26 mouse cellular contexts compared by ENCODE assay signal in genomic region chr2:77106150-77106549, GRCm38 (mm10).
A peak's percentile ranks its signal among the peaks of the same experiment; 100 is the strongest.
DNase-seq lines count a peak whose midpoint lies in the region; ATAC-seq and TF ChIP-seq lines count a peak whose summit lies in the region.
"Had no signal": no experiment of that assay in that cellular context is flagged by ENCODE, and none has a peak within 500 bp of the region (broad histone marks: within the 10 kb centered on the region; RNA-seq: fewer than 3 reads in every experiment).

No protein-coding gene starts in this region.

- intact Hi-C loops in heart, adult 2 months (cut with DNase I) = no loop called here

- no peak for ATAC-seq in lung, embryonic 16.5 days (ENCODE audit: low read depth)
- ATAC-seq: CD4-positive, CD25-positive, alpha-beta regulatory T cell, adult 4 months; intestine, embryonic 15.5 days; liver, postnatal 0 days had no signal

- no peak overlapping the region; the same call in 1 of the 2 replicates for H3K27ac ChIP-seq in heart, adult 2 months
- no peak overlapping the region for H3K27ac ChIP-seq in kidney, adult 2 months (ENCODE audit: insufficient read depth, low read depth, low read length)
- H3K27ac ChIP-seq in lung, embryonic 16.5 days (ENCODE audit: low read length) = peak overlapping the region; percentile 32; the same call in 1 of the 2 replicates
- H3K27ac ChIP-seq: forebrain, embryonic 10.5 days; heart, embryonic 10.5 days; hindbrain, embryonic 15.5 days; intestine, embryonic 15.5 days; layer of hippocampus, adult 2 months; limb, embryonic 10.5 days; neural tube, embryonic 12.5 days had no signal

- 60% methylated on average over 3 of the region's 3 CpGs for WGBS in heart, adult 2 months
- WGBS in kidney, adult 2 months = 60% methylated on average over 3 of the region's 3 CpGs
- WGBS in lung, embryonic 16.5 days = 73% methylated on average over 3 of the region's 3 CpGs
- WGBS in lung, adult 2 months = 54% methylated on average over 3 of the region's 3 CpGs

- H3K9me3 ChIP-seq in lung, embryonic 16.5 days (ENCODE audit: control insufficient read depth, low read length) = no peaks in the 10 kb centered on the region
- H3K9me3 ChIP-seq: forebrain, embryonic 10.5 days; heart, embryonic 10.5 days; hindbrain, embryonic 15.5 days; intestine, embryonic 15.5 days; limb, embryonic 10.5 days; neural tube, embryonic 12.5 days had no signal

- H3K36me3 ChIP-seq in heart, adult 2 months (ENCODE audit: control insufficient read depth, insufficient read depth, low read length) = peaks cover 20% of the 10 kb centered on the region
- no peaks in the 10 kb centered on the region for H3K36me3 ChIP-seq in kidney, adult 2 months (ENCODE audit: control insufficient read depth, insufficient read depth, low read length)
- no peaks in the 10 kb centered on the region for H3K36me3 ChIP-seq in lung, embryonic 16.5 days (ENCODE audit: control insufficient read depth, insufficient read depth, low read length)
- H3K36me3 ChIP-seq: forebrain, embryonic 10.5 days; hindbrain, embryonic 15.5 days; intestine, embryonic 15.5 days; limb, embryonic 10.5 days; neural tube, embryonic 12.5 days had no signal

- H3K27me3 ChIP-seq in heart, adult 2 months (ENCODE audit: control insufficient read depth, insufficient read depth, low read length) = no peaks in the 10 kb centered on the region
- no peaks in the 10 kb centered on the region for H3K27me3 ChIP-seq in kidney, adult 2 months (replicated peaks; ENCODE audit: control insufficient read depth, insufficient read depth, low read length)
- no peaks in the 10 kb centered on the region for H3K27me3 ChIP-seq in lung, embryonic 16.5 days (ENCODE audit: control insufficient read depth, insufficient read depth, low read depth, low read length)
- H3K27me3 ChIP-seq: hindbrain, embryonic 15.5 days; intestine, embryonic 15.5 days; megakaryocyte, embryonic 14.5 days; neural tube, embryonic 12.5 days had no signal

- TF ChIP-seq CTCF in heart, adult 2 months (IDR thresholded peaks at IDR 0.05) = no peak
- TF ChIP-seq CTCF in kidney, adult 2 months (conservative IDR thresholded peaks at IDR 0.05; ENCODE audit: insufficient read depth, insufficient read length, low read depth, low read length) = no peak
- TF ChIP-seq CTCF in lung, adult 2 months (IDR thresholded peaks at IDR 0.05; ENCODE audit: insufficient read depth, low read length) = no peak

- no peak overlapping the region for H3K4me3 ChIP-seq in heart, adult 2 months
- no peak overlapping the region for H3K4me3 ChIP-seq in kidney, adult 2 months (ENCODE audit: insufficient read depth, low read depth, low read length)
- H3K4me3 ChIP-seq in lung, embryonic 16.5 days (ENCODE audit: low read length) = no peak overlapping the region
- H3K4me3 ChIP-seq in lung, adult 2 months (replicated peaks; ENCODE audit: extremely low read depth, low read depth, low read length) = no peak overlapping the region
- H3K4me3 ChIP-seq: forebrain, embryonic 10.5 days; heart, embryonic 10.5 days; hindbrain, embryonic 15.5 days; intestine, embryonic 15.5 days; layer of hippocampus, adult 2 months; limb, embryonic 10.5 days; megakaryocyte, embryonic 14.5 days; neural tube, embryonic 12.5 days had no signal

- H3K4me1 ChIP-seq in heart, adult 2 months (ENCODE audit: control insufficient read depth, insufficient read depth, low read length) = no peaks in the 10 kb centered on the region
- no peaks in the 10 kb centered on the region for H3K4me1 ChIP-seq in kidney, adult 2 months (ENCODE audit: control insufficient read depth, insufficient read depth, low read length)
- H3K4me1 ChIP-seq in lung, embryonic 16.5 days (replicated peaks; ENCODE audit: control insufficient read depth, insufficient read depth, low read length) = peaks cover 8% of the 10 kb centered on the region; the same call in 1 of the 2 replicates
- H3K4me1 ChIP-seq in lung, adult 2 months (ENCODE audit: control insufficient read depth, insufficient read depth, low read length) = peaks cover 3% of the 10 kb centered on the region; the same call in 1 of the 2 replicates
- H3K4me1 ChIP-seq: forebrain, embryonic 10.5 days; heart, embryonic 10.5 days; hindbrain, embryonic 15.5 days; intestine, embryonic 15.5 days; limb, embryonic 10.5 days; megakaryocyte, embryonic 14.5 days; neural tube, embryonic 12.5 days had no signal

- H3K4me2 ChIP-seq in lung, embryonic 16.5 days (ENCODE audit: low read depth, low read length) = no peak overlapping the region
- H3K4me2 ChIP-seq: hindbrain, embryonic 15.5 days; intestine, embryonic 15.5 days; neural tube, embryonic 12.5 days had no signal

- TF ChIP-seq EP300 in heart, adult 2 months (IDR thresholded peaks at IDR 0.05; ENCODE audit: insufficient read depth, low read depth, low read length) = no peak

- no peaks in the 10 kb centered on the region for H3K79me2 ChIP-seq in heart, adult 2 months (replicated peaks; ENCODE audit: control insufficient read depth, insufficient read depth, low read length)

- TF ChIP-seq POLR2A in heart, adult 2 months (IDR thresholded peaks at IDR 0.05; ENCODE audit: insufficient read depth, low read depth, low read length) = no peak
- TF ChIP-seq POLR2A in kidney, adult 2 months (IDR thresholded peaks at IDR 0.05; ENCODE audit: low read depth, low read length) = no peak
- no peak for TF ChIP-seq POLR2A in lung, adult 2 months (IDR thresholded peaks at IDR 0.05; ENCODE audit: borderline replicate concordance, extremely low read depth, low read depth, low read length)

- no peak overlapping the region for H3K9ac ChIP-seq in heart, adult 2 months (ENCODE audit: low read depth, low read length)
- H3K9ac ChIP-seq in lung, embryonic 16.5 days (ENCODE audit: low read length) = no peak overlapping the region
- H3K9ac ChIP-seq: hindbrain, embryonic 15.5 days; intestine, embryonic 15.5 days; liver, postnatal 0 days; neural tube, embryonic 12.5 days had no signal

- peak; percentile 87 for DNase-seq in heart, adult 11 months
- no peak for DNase-seq in heart, adult 2 months
- DNase-seq in kidney, adult 2 months = peak; percentile 14
- no peak for DNase-seq in kidney, adult 8-10 months
- DNase-seq in lung, adult 2 months = no peak
- DNase-seq in lung, postnatal 36 days = peak; percentile 44
- DNase-seq in frontal cortex, postnatal 36 days (ENCODE audit: low spot score in 2 of 2) = no peak
- DNase-seq: cerebellum, adult 11 months; cerebellum, adult 9-11 months; gastrocnemius, postnatal 36 days; kidney, postnatal 10 days; liver; liver, postnatal 0 days; midbrain, embryonic 14.5 days; right cerebral cortex, postnatal 25 days; spleen, adult 18-20 months had no signal

Comparison
In these comparisons a context has a peak if more than half of its experiments do, and no peak if none do; other contexts are left out.
1. DNase-seq: peak in heart, adult 11 months (single experiment), kidney, adult 2 months (single experiment) and lung, postnatal 36 days (single experiment); none in heart, adult 2 months (0 of 2), kidney, adult 8-10 months (0 of 2), lung, adult 2 months (single experiment) and frontal cortex, postnatal 36 days (0 of 2).